Mouse (Mus musculus) testis, adult 2 months (tissue): ENCODE measurements around the gene Ncoa1.

Experiments used
- CTCF ChIP-seq: fragments of 200-500 bp; IDR thresholded peaks from 2 replicates; pipeline ENCODE4 v1.5.1; 2012; ENCODE audit warnings: low read depth, mild to moderate bottlenecking, inconsistent platforms, low read length, moderate library complexity; ENCODE audit not compliant: control insufficient read depth, insufficient read depth, insufficient replicate concordance
- POLR2A ChIP-seq: fragments of 200-500 bp; IDR thresholded peaks from 2 replicates; pipeline ENCODE4 v1.6.1; 2012; ENCODE audit warnings: low read depth, mild to moderate bottlenecking, inconsistent platforms, low read length, moderate library complexity; ENCODE audit not compliant: control insufficient read depth

DNA sequence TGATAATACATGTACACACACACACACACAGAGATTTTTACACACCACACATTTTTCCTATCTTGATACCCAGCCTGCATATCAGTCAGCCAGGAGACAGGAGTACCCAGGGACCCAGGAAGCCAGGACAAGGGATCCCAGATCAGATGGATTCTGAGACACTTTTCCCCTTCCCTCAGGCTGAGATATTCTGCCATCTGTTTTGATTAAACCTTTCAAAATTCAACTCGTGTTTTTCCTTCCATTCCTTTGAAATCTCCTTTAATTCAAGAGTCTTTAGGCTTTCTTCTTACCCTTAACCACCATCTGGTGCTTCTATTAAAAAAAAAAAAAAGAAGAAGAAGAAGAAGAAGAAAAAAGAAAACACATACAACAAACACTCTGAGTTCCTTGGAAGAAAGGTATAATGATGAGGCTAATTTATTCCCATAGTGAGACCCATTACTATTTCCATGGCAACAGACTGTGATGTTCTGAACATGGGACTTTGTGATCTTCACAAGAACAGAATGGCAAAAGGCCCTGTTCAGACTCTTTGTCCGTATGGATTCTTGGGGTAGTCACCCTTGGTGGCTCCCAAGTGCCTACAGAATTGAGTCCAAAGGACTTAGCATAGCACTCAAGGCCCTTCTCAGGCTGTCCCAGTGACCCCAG, 26.8 kb upstream of the Ncoa1 start:
- TF ChIP-seq POLR2A (no peak), CTCF (no peak)
